Mouse (Mus musculus) left cerebral cortex, postnatal 14 days (tissue): ENCODE measurements around the gene Il16. TPM values are rescaled to one million over a fixed set of nuclear protein-coding genes. Genes with fewer than 3 reads are reported as not detected.

Experiments used
- total RNA-seq, 2 experiments: library from RNA; stranded (reverse); gene quantifications; 2 replicates each; pipeline ENCODE4 v1.2.3; 2021

Il16 gene
- total RNA-seq, 2 experiments from 2014 or later, result 3.0 to 3.2 TPM

Other genes with a start within 250 kb of the Il16 start
- under 1 TPM; 0.06 to 0.29 TPM for gene Tmc3, start 160.8 kb downstream of the Il16 start, total RNA-seq
- gene Stard5, start 113.8 kb downstream of the Il16 start, total RNA-seq, result 10 to 100 TPM in 1 of 2 experiments, 1 to 10 TPM in 1; 7.3 to 10.4 TPM
- under 1 TPM; 0.64 to 0.68 TPM for gene Cfap161, start 49.2 kb upstream of the Il16 start, total RNA-seq
- gene Tlnrd1, start 138.6 kb upstream of the Il16 start, total RNA-seq, result 10 to 100 TPM; 18.5 to 20.7 TPM
- 10 to 100 TPM; 44.6 to 54.9 TPM for gene Mesd, start 138.7 kb upstream of the Il16 start, total RNA-seq